Mouse (Mus musculus) stomach, postnatal 0 days (tissue): ENCODE measurements at regions not wholly inside any gene's neighbourhood (a gene's known extent, or its start where the extent isn't known, plus 50 kb on each side); places are given as distances from the start of the nearest gene placed in this dataset.

Experiments
- CTCF ChIP-seq: IDR thresholded peaks from 2 replicates; pipeline ENCODE4 v1.5.1; 2016; ENCODE audit warnings: antibody characterized with exemption, low read depth, mild to moderate bottlenecking, moderate library complexity
- EP300 ChIP-seq: optimal IDR thresholded peaks from 2 replicates; pipeline ENCODE3; 2016; ENCODE audit warnings: antibody characterized with exemption

GRCm38 (mm10) chr5:148756246-148756930 is 172.7 kb downstream of the Katnal1 start:
- TF ChIP-seq EP300 (no peak), CTCF (peak; percentile 66)
